Mouse (Mus musculus) midbrain, embryonic 15.5 days (tissue): ENCODE measurements around the gene Fam118b. TPM values are rescaled to one million over a fixed set of nuclear protein-coding genes. Genes with fewer than 3 reads are reported as not detected.

Source experiments
- ATAC-seq: fragments of 200-750 bp; cut with Nextera tagmentation; replicated peaks from 2 replicates; pipeline ENCODE4 v1.8.0; 2017; ENCODE audit warnings: moderate TSS enrichment
- H3K27ac ChIP-seq: fragments of 300-500 bp; sonication (generic); 2 replicates; pipeline ENCODE4 v1.5.1; 2015; ENCODE audit warnings: mild to moderate bottlenecking, inconsistent platforms
- H3K27me3 ChIP-seq: fragments of 300-500 bp; sonication (generic); replicated peaks from 2 replicates; pipeline ENCODE4 v1.6.1; 2015; ENCODE audit warnings: inconsistent platforms
- H3K36me3 ChIP-seq: fragments of 300-500 bp; sonication (generic); replicated peaks from 2 replicates; pipeline ENCODE4 v1.6.1; 2015; ENCODE audit warnings: inconsistent platforms
- H3K4me1 ChIP-seq: fragments of 300-500 bp; sonication (generic); 2 replicates; pipeline ENCODE4 v1.6.1; 2015; ENCODE audit warnings: inconsistent platforms
- H3K4me2 ChIP-seq: fragments of 300-500 bp; sonication (generic); 2 replicates; pipeline ENCODE4 v1.6.1; 2015; ENCODE audit warnings: inconsistent platforms, mild to moderate bottlenecking, moderate library complexity
- H3K4me3 ChIP-seq: fragments of 300-500 bp; sonication (generic); 2 replicates; pipeline ENCODE4 v1.5.1; 2015; ENCODE audit warnings: mild to moderate bottlenecking, inconsistent platforms
- H3K9ac ChIP-seq: fragments of 300-500 bp; sonication (generic); 2 replicates; pipeline ENCODE4 v1.6.1; 2015; ENCODE audit warnings: mild to moderate bottlenecking, inconsistent platforms
- H3K9me3 ChIP-seq: fragments of 300-500 bp; sonication (generic); 2 replicates; pipeline ENCODE4 v1.6.1; 2016; ENCODE audit warnings: inconsistent platforms
- WGBS: fragments of 180-500 bp; shearing (Covaris S2); methylation state at CpG from one replicate; pipeline ENCODE4 v1.1.7; 2015; ENCODE audit warnings: mixed read lengths; 5-methylcytosine and 5-hydroxymethylcytosine counted together
- polyA plus RNA-seq: library from polyadenylated mRNA; unstranded; fragments of >200 nt; fragmentation: Nextera tagmentation; extraction: Ambion mirVana; gene quantifications from 2 replicates; pipeline ENCODE4 v1.2.1, GENCODE M21; 2015

Gene Fam118b
- polyA plus RNA-seq, 1 experiment from 2014 or later: 64.5 TPM

- 23% methylated on average over 7 of the region's 7 CpGs for WGBS
- Histone ChIP-seq H3K4me1 (no peaks in the 10 kb centered on the region), H3K9me3 (no peaks in the 10 kb centered on the region), H3K27me3 (no peaks in the 10 kb centered on the region; the same call in 1 of the 2 replicates), H3K4me3 (no peak overlapping the region), H3K27ac (no peak overlapping the region), H3K4me2 (no peak overlapping the region), H3K36me3 (no peaks in the 10 kb centered on the region), H3K9ac (no peak overlapping the region)
- ATAC-seq: no peak
These were observed 22.4 kb upstream of the Fam118b start for GRCm38 (mm10) chr9:35289992-35290391.

GRCm38 (mm10) chr9:35286351-35286750, 18.7 kb upstream of the Fam118b start:
- no peaks in the 10 kb centered on the region for H3K9me3 ChIP-seq
- H3K4me1 ChIP-seq: no peaks in the 10 kb centered on the region
- no peak overlapping the region for H3K27ac ChIP-seq
- no peak overlapping the region for H3K4me2 ChIP-seq
- no peaks in the 10 kb centered on the region; the same call in none of the 2 replicates for H3K27me3 ChIP-seq
- H3K9ac ChIP-seq: no peak overlapping the region
- WGBS: 60% methylated on average over 3 of the region's 3 CpGs
- no peak overlapping the region for H3K4me3 ChIP-seq
- H3K36me3 ChIP-seq: no peaks in the 10 kb centered on the region
- ATAC-seq: no peak

- H3K4me1 ChIP-seq: no peaks in the 10 kb centered on the region
- no peak overlapping the region for H3K4me3 ChIP-seq
- no peaks in the 10 kb centered on the region for H3K36me3 ChIP-seq
- no peak overlapping the region for H3K4me2 ChIP-seq
- no peak overlapping the region for H3K27ac ChIP-seq
- no peaks in the 10 kb centered on the region for H3K9me3 ChIP-seq
- WGBS: 87% methylated on average over 4 of the region's 4 CpGs
- H3K27me3 ChIP-seq: no peaks in the 10 kb centered on the region; the same call in none of the 2 replicates
- no peak overlapping the region for H3K9ac ChIP-seq
- ATAC-seq: no peak
These were observed 16.7 kb upstream of the Fam118b start for GRCm38 (mm10) chr9:35284351-35284750.

- ATAC-seq: peak; percentile 37
- WGBS: 61% methylated on average over 13 of the region's 13 CpGs
- H3K9ac ChIP-seq: no peak overlapping the region
These were observed 15.9 kb upstream of the Fam118b start for GRCm38 (mm10) chr9:35283415-35284069.

GRCm38 (mm10) chr9:35282851-35283200, 15.2 kb upstream of the Fam118b start:
- Histone ChIP-seq H3K27ac (no peak overlapping the region), H3K4me2 (no peak overlapping the region), H3K9me3 (no peaks in the 10 kb centered on the region), H3K36me3 (0 out of 2 replicates have a peak, but pooled peaks cover 2% of the 10 kb centered on the region), H3K4me1 (no peaks in the 10 kb centered on the region), H3K9ac (no peak overlapping the region), H3K4me3 (no peak overlapping the region), H3K27me3 (no peaks in the 10 kb centered on the region; the same call in 1 of the 2 replicates)
- WGBS: 57% methylated on average over 5 of the region's 5 CpGs
- ATAC-seq: peak; percentile 18; the same call in 1 of the 2 replicates

More at GRCm38 (mm10) chr9:35283415-35284069, 15.9 kb upstream of the Fam118b start:
- H3K4me1 ChIP-seq: no peaks in the 10 kb centered on the region
- no peaks in the 10 kb centered on the region for H3K9me3 ChIP-seq
- no peak overlapping the region for H3K27ac ChIP-seq
- no peaks in the 10 kb centered on the region; the same call in none of the 2 replicates for H3K27me3 ChIP-seq
- H3K4me3 ChIP-seq: no peak overlapping the region
- H3K4me2 ChIP-seq: no peak overlapping the region
- H3K36me3 ChIP-seq: no peaks in the 10 kb centered on the region

GRCm38 (mm10) chr9:35282006-35282850, 14.6 kb upstream of the Fam118b start:
- H3K27ac ChIP-seq: no peak overlapping the region
- WGBS: 18% methylated on average over 5 of the region's 5 CpGs
- no peak overlapping the region for H3K9ac ChIP-seq
- no peaks in the 10 kb centered on the region for H3K9me3 ChIP-seq
- H3K4me2 ChIP-seq: no peak overlapping the region
- no peaks in the 10 kb centered on the region for H3K4me1 ChIP-seq
- H3K4me3 ChIP-seq: no peak overlapping the region
- no peaks in the 10 kb centered on the region; the same call in 1 of the 2 replicates for H3K27me3 ChIP-seq
- 0 out of 2 replicates have a peak, but pooled peaks cover 6% of the 10 kb centered on the region for H3K36me3 ChIP-seq
- ATAC-seq: peak; percentile 55

- no peaks in the 10 kb centered on the region for H3K27me3 ChIP-seq
- H3K9ac ChIP-seq: no peak overlapping the region
- H3K27ac ChIP-seq: no peak overlapping the region
- ATAC-seq: no peak
- no peak overlapping the region for H3K4me3 ChIP-seq
- no peak overlapping the region for H3K4me2 ChIP-seq
- H3K36me3 ChIP-seq: peaks cover 28% of the 10 kb centered on the region
- no peaks in the 10 kb centered on the region for H3K4me1 ChIP-seq
- 89% methylated on average over 4 of the region's 4 CpGs for WGBS
- H3K9me3 ChIP-seq: no peaks in the 10 kb centered on the region
These were observed 10.8 kb upstream of the Fam118b start for GRCm38 (mm10) chr9:35278451-35278850.

GRCm38 (mm10) chr9:35277855-35278365, 10.3 kb upstream of the Fam118b start:
- H3K27me3 ChIP-seq: no peaks in the 10 kb centered on the region
- peaks cover 30% of the 10 kb centered on the region for H3K36me3 ChIP-seq
- no peak overlapping the region for H3K4me3 ChIP-seq
- no peak overlapping the region for H3K4me2 ChIP-seq
- no peaks in the 10 kb centered on the region for H3K9me3 ChIP-seq
- H3K27ac ChIP-seq: no peak overlapping the region
- no peak for ATAC-seq
- 83% methylated on average over 3 of the region's 3 CpGs for WGBS
- no peak overlapping the region for H3K9ac ChIP-seq
- no peaks in the 10 kb centered on the region for H3K4me1 ChIP-seq

GRCm38 (mm10) chr9:35267976-35268715, 541 bp upstream of the Fam118b start:
- Histone ChIP-seq H3K4me3 (peak overlapping the region; percentile 90), H3K9me3 (no peaks in the 10 kb centered on the region), H3K27me3 (no peaks in the 10 kb centered on the region), H3K36me3 (peaks cover 5% of the 10 kb centered on the region; the same call in 1 of the 2 replicates), H3K27ac (peak overlapping the region; percentile 76), H3K9ac (peak overlapping the region; percentile 65), H3K4me1 (peaks cover 17% of the 10 kb centered on the region), H3K4me2 (peak overlapping the region; percentile 80)
- peak; percentile 63 for ATAC-seq
- WGBS: 2% methylated on average over 21 of the region's 21 CpGs

- Histone ChIP-seq H3K4me2 (no peak overlapping the region), H3K4me1 (peaks cover 17% of the 10 kb centered on the region), H3K9me3 (no peaks in the 10 kb centered on the region), H3K27ac (no peak overlapping the region), H3K9ac (no peak overlapping the region), H3K27me3 (no peaks in the 10 kb centered on the region), H3K4me3 (no peak overlapping the region), H3K36me3 (no peaks in the 10 kb centered on the region)
- WGBS: 90% methylated on average over 3 of the region's 3 CpGs
- no peak for ATAC-seq
These were observed 3.1 kb downstream of the Fam118b start for GRCm38 (mm10) chr9:35264509-35264908.

- H3K27me3 ChIP-seq: no peaks in the 10 kb centered on the region
- no peaks in the 10 kb centered on the region for H3K9me3 ChIP-seq
- H3K9ac ChIP-seq: no peak overlapping the region
- no peak overlapping the region for H3K4me2 ChIP-seq
- peaks cover 13% of the 10 kb centered on the region for H3K4me1 ChIP-seq
- WGBS: 98% methylated on average over 2 of the region's 2 CpGs
- no peaks in the 10 kb centered on the region for H3K36me3 ChIP-seq
- H3K27ac ChIP-seq: no peak overlapping the region
- no peak overlapping the region for H3K4me3 ChIP-seq
- no peak for ATAC-seq
These were observed 4.2 kb downstream of the Fam118b start for GRCm38 (mm10) chr9:35263431-35263830.

- H3K4me2 ChIP-seq: no peak overlapping the region
- H3K9ac ChIP-seq: no peak overlapping the region
- ATAC-seq: no peak
- H3K9me3 ChIP-seq: no peaks in the 10 kb centered on the region
- 94% methylated on average over 4 of the region's 4 CpGs for WGBS
- H3K4me3 ChIP-seq: no peak overlapping the region
- no peaks in the 10 kb centered on the region for H3K36me3 ChIP-seq
- no peak overlapping the region for H3K27ac ChIP-seq
- peaks cover 10% of the 10 kb centered on the region for H3K4me1 ChIP-seq
- H3K27me3 ChIP-seq: no peaks in the 10 kb centered on the region
These were observed 5.2 kb downstream of the Fam118b start for GRCm38 (mm10) chr9:35262418-35262817.
